Mouse (Mus musculus): ENCODE measurements around the gene Layn. TPM values are rescaled to one million over a fixed set of nuclear protein-coding genes. Genes with fewer than 3 reads are reported as not detected.
A peak's percentile ranks its signal among the peaks of the same experiment; 100 is the strongest.

Layn gene
- 1 to 10 TPM; 3.8 to 5.9 TPM for total RNA-seq (2021)

DNA sequence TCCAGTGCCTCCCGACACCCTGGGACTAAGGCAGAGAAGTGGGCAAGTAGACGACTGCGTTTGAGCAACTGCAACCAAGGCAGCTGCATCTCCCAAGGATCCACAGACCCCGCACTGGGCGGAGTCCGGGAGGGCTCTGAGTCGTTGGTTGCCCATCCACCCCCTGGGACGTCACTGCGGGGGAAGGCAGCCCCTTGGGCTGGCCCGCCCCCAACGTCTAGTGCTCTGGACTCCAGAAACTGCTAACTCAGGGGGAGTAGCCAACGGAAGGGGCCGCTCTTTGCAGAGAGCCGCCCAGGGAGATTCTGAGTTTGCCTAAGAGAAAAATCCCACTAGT is at the start of gene Layn:
TSS of gene Layn (minus strand) at position 116 of the 337 bp plus-strand sequence.
- peak; percentile 31 to 32 for DNase-seq

DNA sequence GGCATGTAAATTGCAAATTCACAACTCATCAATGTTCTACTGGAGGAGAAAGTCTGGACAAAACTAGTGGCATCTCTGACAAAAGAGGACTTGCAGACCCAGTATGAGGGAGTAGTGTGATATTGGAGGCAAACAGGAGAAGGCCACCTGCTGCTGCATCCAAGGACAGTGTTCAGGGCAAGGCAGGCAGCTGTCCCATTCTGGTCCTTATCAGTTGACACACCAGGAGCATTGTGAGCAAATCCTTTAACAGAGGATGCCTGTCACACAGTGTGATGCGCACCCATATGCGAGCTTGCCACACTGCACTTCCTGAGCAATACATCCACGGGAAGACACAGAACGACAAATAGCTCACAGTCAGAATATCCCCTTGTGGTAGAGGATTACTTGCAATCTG is 37.9 kb upstream of the Layn start:
- DNase-seq = no peak

DNA sequence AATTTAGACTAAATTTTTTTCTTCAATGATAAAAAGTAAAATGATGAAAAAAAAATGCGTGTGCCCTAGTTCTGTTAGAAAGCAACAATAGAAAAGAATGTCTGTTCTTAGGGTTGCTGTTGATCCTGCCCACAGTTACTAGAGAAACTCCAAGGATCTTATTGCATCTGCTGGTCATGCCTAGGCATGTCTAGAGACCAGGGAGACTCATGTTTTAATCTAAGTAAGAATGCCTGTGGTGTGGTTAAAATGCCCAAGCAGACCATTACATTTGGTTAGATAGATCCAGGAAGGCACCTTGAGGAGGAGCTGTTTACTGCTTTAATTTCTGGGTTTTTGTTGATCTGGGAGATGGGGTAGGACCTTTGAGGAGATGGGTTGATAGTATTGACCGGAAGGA is 28.9 kb upstream of the Layn start:
- DNase-seq = no peak

DNA sequence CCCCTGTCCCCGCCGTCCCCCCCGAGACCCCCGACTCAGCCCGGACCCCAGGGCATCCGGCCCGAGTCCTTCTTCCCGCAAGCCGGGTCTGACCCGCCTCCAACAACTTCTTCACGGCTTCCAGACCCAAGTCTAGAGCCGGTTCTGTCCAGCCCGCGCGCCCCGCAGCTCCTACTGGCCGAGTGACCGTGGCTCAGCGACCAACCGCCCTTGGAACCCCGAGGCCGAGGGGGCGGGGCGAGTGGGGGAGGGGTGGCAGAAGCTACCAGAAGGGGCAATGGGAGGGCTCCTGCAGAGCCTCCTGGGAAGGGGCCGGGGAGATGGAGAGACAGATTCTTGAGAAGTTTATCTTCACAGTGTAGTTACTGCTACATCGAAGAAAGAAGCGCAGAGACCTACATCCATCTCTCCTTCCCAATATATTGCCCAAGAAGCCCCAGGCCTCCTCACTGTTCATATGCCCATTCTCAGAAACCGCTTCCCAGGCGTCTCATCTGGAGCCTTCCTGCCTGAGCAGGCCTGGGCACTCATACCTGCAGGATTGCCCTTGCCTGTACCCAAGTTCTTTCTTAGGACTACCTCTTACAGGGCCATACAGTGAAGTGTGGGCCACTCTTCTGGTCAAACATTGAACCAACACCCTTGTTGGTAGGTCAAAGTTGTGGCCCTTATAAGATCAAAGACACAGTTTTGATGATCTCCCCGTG is 27.1 kb upstream of the Layn start:
- no peak for DNase-seq

DNA sequence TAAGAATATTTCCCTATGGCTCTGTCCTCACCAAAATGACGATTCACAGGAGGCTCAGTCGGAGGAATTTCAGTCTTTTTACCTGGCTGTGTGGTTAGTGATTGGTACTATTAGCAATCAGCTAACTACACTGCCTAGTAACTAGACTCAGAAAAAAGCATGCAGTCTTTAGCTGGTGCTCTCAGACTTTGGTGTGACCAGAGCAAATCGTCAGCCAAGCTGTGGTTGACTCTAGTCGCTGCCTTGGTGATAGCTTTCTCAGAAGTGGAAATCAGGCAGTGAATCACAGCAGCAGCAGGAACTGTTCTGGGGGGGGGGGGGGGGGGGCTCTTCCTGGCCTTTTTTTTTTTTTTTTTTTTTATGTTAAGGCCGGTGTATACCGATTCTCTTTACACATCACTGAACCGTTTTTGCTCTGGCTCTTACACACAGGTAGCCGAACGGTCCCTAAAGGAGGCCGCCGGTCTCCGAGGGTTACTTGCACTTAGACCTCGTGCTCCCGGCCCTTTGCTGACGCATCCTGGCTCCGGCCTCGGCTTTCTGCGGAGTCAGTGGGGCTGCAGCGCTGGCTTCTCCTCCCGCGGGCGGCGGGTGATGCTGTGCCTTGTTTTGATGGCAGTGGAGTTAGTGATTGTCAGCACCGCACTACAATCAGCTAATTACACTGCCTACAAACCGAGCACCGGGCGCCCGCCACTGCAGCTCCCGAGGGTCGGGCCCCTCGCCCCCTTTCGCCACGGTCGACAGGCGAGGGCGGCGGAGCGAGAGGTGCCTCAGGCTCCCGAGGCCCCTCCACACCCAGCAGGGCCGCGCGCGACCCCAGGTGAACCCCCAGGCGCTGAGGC is 26.3 kb upstream of the Layn start:
- DNase-seq = peak; percentile 30 to 33

DNA sequence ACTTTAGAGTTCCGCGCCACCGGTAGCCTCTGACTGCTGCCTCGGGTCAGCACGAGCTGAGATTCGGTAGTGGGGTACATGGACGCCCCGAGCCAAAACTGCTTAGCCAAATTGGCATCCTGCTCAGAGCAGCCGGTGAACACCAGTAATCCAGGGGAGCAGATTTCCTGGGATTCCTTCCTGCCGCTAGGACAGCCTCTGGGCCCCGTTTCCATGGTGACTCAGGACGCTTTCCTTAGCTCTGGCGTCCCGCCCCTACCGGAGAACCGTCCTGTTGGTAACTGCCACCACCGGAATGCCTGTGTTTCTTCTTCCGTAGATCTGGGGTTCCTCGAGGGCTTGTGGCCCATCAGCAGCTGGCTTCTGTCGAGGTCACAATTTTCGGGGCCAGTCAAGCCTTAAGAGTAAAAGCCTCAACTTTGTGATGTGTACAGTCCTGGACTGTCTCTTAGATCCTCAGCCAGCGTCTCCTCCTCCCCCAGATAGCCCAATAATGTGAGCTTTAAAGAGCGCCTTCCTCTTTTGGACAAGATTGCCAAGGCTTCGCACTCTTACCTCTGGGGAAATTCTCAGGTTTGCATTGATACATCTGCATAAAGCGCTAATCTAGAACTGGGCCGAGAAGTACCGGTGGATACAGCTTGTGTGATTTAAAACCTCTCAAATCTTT is 25.0 kb upstream of the Layn start, which contains the start of gene 4833427G06Rik:
TSS of gene 4833427G06Rik (minus strand) at position 323 of the 670 bp plus-strand sequence.
- peak; percentile 18 to 21 for DNase-seq

DNA sequence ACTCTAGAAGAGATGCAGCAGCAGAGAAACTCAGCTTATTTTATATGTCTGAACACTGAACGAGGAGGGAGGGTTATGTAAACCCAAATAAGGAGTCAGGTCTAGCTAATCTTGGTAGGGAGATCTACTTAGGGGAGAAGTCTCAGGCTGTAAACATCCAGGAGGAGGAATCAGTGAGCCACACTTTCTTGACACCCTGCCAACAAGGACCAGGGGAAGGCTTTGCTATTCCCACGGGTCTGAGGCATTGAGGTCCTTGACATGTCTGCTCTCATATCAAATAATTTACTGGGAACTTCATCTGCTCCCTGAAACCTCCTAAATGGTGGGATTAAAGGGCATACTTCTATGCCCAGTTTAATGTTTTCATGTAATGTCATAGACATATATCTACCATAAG is 19.4 kb upstream of the Layn start:
- DNase-seq = no peak

DNA sequence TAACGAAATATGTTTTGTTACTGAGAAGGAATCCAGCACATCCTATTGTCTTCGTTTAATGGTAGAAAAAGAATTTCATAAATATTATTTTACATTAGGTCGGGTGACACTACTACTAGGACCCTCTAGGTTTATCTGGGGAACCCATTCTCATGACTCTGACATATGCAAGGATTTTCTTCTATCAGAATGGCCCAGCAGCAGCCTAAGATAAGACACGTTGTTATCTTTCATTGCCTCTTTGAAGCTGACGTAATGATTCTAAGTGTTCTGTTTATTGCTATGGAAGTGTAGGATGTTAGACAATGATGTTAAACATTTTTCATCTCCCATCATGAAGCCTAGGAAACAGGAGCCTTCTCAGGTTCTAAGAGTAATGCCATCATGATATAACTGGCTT is 16.8 kb upstream of the Layn start:
- no peak for DNase-seq

DNA sequence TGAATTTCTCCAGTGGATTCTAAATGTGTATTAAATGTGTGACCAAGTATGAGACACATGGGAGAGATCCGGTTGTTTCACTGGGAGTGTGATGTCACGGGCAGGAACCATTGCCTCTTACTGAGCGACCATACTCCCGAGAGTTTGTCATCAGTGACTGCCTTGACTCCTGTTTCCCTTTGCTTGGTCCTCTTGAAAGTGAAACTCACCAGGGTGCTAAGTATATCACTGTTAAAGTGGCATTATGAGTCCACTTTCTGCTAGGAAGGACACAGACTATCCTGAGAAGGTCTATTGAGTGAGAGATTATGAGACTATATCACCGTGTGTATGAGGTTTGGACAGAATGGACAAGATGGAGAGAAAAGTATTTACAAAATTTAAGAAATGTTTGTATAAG is 4.7 kb upstream of the Layn start:
- no peak for DNase-seq

DNA sequence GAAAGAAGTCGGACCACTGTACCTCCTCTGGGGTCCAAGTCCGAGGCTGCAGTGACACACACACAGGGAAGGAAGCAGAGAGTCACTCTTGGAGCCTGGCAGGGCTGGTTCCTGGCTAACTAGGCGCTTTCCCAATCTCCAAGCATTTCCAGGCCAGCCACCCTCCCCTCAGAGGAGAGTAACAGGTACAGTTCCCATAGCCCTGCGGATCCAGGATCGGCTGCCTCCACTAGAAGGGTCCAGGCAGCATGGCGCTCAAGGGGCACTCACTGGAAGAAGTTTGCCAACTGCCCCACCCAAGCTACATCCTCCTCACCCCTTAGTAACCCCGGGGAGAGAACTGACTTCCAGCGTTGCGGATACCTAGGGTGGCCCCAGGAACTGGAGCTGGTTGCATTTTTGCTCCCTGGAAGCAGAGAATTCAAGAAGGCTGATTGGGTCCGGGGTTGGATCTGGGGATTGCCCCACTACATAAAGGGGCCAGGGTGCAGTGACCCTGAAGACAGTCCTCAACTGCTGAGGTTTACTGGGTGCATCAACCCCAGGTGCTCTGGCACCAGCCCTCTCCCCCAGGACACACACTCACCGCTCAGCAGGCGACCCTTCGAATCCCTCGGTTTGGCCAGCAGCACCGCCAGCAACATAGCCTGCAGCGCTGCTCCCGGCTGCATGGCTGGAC is 455 bp downstream of the Layn start:
- no peak for DNase-seq

DNA sequence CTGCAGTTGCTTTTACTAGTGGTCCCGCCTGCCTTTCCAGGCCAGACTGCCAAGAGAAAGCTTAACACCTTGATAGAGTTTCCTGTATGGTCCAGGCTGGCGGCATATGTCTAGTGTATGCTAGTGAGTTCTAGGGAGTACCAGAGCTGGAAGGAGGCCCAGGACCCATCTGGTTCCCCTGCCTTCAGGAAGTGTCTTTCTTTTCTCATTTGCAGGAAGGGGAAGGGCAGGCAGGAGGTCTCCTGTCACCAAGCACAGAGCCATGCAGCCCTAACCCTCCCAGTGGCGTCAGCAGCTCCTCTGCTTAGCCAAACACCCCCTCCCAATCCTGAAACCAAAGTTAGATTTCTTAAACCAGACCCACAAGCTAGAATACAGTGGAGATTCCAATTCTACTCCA is 1.1 kb downstream of the Layn start:
- DNase-seq = peak; percentile 6

DNA sequence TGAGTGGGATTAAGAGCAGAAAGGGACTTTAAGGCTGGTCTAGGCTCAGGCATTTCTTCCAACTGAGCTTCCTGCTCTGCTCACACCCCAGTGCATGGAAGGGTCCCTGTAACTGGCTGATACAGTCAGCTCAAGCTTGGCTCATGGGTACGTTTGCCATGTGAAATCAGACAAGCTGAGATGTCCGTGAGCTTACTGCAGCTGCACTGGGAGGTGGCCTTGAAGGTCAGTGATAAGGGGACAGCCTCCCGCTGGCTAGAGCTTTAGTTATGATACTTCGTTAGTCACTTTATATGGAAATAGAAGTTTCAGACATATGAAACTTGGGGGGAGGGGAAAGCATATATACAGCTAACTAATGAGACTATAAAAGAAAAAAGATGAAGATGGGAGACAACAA is 6.1 kb downstream of the Layn start:
- DNase-seq = no peak

DNA sequence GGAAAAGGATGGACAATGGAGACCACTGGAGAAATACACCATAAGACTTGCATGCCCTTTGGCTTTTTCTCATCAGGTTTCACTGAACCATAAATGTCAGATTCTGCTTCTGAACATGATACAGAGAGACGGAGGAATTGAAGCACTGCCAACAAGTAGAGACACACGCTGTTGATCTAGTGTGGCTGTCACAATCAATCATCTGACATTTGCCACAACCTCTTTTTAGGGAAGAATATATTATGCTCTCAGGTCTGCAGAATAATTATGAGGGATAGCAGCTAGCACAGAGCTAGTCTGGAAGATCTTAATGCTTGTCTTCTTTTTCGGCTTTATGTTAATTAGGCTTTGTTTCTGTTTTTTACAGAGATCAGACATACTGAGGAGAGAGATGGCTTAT is 8.7 kb downstream of the Layn start:
- DNase-seq = no peak

DNA sequence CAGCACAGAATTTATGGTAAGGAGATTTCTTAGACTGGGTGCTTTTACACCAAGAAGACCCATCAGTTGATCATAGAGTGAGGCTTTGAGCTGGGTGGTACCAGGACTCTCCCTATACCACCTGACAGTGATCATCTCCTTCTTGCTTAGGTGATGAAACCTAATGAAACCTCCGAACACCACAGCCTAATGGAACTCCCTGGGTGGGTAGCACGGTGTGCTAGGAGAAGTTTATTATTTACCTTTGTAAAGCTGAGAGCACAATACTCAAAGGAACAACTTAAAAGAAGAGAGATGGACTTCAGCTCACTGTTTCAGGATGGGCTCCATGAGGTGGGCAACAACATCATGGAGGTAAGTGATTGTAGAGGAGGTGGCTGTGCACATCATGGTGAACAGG is 16.3 kb downstream of the Layn start, which contains the start of gene Btg4:
TSS of gene Btg4 (plus strand) at position 301 of the 400 bp plus-strand sequence.
- DNase-seq = no peak

DNA sequence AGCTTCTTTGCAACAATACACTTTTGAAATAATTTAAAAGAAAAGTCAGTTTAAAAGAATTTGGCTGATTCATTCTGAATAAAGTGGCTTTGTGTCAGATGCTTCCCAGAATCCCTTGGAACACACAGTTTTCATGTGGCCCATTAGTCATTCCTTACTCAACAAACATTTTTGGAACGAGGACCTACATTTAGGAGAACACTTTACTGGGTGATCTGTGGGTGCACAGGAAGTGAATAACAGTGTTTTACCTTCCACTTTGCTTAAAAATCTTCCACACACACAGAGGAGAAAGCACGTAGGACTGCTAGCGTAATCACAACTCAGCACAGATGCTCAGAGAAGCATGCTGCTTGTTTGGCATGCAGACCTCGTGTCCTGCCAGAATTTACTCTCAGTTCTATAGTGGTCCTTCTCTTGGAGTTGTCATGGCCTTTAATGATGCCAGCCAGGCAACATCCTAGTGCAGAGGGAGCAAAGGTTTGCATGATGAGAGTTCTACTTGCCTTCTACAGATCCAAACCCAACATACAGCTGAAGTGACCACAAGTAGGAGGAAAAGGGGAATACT is 17.9 kb downstream of the Layn start:
- DNase-seq = peak in 1 of 2 experiments; percentile 36

DNA sequence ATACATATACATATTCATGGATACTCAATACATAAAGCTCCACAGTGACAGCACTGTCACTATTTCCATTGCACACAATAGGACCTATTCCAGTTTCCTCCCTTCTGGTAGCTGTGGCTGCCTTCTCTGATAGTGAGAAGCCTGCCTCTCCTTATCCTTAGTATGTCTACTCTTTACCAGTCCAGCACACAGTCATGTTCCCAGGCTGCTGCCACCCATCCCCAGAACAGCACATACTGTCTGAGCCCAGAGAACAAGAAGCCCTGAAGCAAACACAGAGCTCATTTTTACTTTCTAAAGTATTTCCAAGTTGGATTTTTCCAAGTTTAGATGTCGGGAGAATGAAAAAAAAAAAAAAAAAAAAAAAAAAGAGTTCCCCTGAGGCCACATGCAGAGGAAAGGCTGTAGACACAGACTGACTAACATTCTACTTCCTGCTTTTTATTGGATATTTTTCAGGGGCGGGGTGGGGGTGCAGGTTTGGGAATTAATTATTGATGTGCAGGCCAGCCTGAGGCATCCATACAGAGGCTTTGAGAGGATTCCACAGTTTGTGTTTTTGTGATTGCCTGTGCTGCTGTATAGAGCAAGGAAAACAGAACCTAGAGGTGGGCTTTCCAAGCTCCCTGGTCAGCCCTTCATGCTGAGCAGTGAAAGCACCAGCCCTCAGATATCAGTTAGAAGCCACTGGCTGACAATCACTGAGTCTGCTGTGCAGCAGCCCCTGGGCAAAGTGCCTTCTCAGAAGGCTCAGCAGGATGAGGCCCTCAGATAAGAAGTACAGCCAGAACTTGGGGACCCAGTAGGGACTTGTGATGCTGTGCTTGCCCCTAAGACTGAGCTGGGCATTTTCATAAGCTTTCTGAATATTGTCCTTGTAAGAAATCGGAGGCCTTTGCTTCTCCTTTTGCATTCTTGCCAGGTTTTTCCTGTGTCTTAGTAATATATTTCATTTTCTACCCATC is 20.3 kb downstream of the Layn start:
- DNase-seq = no peak

DNA sequence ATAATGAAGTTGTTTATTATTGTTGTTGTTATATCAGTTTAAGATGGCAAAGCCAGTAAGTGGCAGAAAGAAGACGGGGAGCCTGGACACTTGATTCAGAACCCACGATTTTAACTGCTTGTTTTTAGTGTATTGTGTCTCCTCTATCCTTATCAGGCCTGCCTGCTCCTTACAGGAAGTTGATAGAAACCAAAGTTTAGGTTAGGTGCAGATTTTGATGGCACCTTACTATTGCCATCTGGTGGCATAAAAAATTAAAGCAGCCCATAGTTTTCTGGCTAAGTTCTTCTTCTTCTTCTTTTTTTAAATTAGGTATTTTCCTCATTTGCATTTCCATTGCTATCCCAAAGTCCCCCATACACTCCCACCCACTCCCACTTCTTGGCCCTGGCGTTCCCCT is 24.7 kb downstream of the Layn start:
- peak in 1 of 2 experiments; percentile 16 for DNase-seq

DNA sequence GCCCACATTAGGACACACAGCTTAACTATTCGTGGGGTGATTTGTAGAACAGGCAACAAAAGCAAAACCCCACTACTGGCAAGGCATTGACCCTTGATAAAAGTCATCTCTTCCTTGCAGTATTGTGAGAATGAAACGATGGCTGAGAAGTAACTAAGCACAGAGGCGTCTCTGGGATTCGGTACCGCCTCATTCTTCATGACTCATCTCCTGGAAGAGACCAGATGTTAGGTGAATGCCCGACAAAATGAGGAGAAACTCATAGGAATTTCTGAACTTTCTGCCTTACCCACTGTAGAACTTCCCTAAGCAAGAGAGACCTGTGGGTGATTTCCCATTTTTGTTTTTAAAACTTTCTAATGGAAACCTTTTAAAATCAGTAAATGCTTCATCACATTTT is 34.8 kb downstream of the Layn start:
- DNase-seq = no peak

DNA sequence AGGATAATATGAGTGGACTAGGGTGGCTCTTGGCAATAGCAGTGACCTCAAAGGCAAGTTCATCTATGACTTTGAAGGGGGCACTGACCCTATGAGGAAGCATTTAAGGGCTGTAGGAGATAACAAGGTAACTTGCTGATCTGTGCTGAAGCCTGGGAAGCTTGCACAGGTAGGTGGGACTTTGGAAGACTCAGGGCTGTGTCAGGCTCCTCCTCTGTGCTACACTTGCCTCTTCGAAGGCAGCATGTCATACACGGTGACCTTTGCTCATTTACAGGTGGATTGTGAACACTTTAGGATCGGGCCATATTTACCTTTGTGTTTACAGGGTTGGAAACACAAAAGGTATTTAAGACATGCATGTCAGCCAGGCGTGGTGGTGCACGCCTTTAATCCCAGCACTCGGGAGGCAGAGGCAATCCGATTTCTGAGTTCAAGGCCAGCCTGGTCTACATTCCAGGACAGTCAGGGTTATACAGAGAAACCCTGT is 35.4 kb downstream of the Layn start:
- DNase-seq = no peak

DNA sequence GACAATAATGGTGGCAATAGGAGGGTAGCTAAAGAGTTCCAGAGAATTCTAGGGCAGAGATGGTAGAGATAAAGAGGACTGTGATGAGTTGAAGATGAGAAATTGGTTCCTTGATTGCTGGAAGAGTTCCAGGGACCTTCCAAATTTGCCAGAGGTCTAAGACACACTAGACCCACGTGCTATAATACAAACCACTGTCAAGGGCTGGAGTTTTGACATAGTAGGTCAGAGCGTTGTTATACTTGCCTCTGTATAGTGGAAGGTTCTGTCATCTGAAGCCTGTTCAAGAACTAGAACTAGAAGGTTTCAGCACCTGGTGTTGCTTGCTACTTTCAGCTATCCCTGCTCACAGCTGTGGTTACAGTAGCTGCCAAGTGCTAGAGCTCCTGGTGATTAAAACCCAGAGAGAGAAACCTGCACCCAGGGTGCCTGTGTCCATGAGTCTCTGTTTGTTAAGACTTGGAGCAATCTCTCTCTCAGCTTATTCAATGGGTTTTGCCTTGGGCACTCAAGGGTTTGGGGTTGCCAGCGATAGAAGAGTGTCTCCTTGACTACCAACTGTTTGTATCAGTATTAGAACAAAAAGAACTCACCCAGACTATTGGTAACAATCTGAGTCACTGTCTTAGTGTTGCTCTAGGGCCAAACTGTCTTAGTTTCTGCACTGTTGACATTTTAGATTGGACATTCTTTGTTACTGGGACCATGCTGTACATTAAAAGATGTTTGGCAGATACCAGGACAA is 43.9 kb downstream of the Layn start:
- no peak for DNase-seq
